Mouse (Mus musculus) bone marrow, adult 2 months (tissue): Measurements from ENCODE around the gene Ncmap.

Source experiments
- CTCF ChIP-seq: fragments of 200-500 bp; IDR thresholded peaks from 2 replicates; pipeline ENCODE4 v1.5.1; 2011; ENCODE audit warnings: low read length, control low read depth; ENCODE audit not compliant: control insufficient read depth, insufficient read depth
- POLR2A ChIP-seq: fragments of 200-500 bp; IDR thresholded peaks from 2 replicates; pipeline ENCODE4 v1.6.1; 2011; ENCODE audit warnings: low read depth, mild to moderate bottlenecking, control low read depth, low read length, borderline replicate concordance; ENCODE audit not compliant: control insufficient read depth

DNA sequence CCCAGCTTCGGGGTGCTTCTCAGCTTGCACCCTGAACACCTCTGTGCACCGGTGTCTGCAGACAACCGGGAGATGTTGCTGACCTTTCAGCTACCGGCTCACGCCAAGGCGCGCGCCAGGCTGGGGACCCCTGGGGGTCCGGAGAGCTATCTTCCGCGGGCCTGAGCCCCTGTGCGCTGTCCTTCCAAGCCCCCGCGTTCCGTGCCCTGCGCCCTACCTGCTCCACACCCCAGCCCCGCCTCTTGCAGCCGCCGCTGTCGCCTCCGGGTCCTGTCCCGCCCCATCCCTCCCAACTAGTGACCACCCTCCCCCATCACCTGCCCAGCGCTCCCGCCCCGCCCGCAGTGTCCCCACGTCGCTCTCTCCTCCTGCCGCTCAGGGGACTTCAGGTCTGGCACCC, at the start of gene Ncmap:
- no peak for TF ChIP-seq CTCF
- TF ChIP-seq POLR2A: no peak
